Mouse (Mus musculus): Measurements from ENCODE around the gene Grik5.

DNA sequence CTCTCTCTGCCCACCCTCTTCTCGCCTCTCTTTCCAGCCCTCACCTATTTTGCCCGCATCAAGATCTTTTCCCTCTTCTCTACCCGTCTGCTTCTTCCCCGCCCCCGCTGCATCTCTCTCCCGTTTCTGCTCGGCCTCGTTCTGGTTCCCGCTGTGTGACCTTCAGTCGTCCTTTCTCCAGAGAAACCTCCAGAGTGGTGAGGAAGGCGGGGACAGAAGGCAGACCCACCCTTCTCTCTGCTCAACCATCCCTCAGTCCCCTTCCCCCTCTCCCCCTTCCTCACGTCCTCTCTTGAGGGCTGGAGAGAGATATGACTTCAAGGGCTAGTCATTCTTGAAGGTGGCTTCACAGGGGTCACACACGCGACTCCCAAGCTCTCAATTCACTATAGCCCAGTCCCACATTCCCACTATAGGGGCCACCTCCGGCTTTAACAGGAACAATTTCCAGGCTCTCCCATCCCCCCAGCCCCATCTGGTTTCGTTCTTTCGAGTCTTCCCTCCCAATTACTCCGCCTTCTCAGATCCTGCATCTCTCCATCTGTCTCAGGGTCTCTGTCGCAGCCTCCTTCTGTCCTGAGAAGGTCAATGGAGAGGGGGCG is 62.9 kb downstream of the Grik5 start:
- no peak for TF ChIP-seq POLR2A (IDR thresholded peaks at IDR 0.05; ENCODE audit: borderline replicate concordance, low read depth, low read length)
- TF ChIP-seq CTCF (IDR thresholded peaks at IDR 0.05; ENCODE audit: low read depth, low read length) = no peak

Data from bone marrow macrophage, adult 2 months (primary cell).